Mouse (Mus musculus) heart, embryonic 12.5 days (tissue): Measurements from ENCODE around the gene Zfpl1. TPM values are rescaled to one million over a fixed set of nuclear protein-coding genes. Genes with fewer than 3 reads are reported as not detected.
"Not testable (repeated sequence)": the region's sequence is repeated elsewhere in the genome, so short reads cannot be mapped to it uniquely, and the experiment has no call there.

Experiments used
- ATAC-seq: fragments of 200-750 bp; cut with Nextera tagmentation; 2 replicates; pipeline ENCODE4 v1.8.0; 2017; ENCODE audit warnings: moderate TSS enrichment, moderate library complexity; ENCODE audit not compliant: insufficient number of reproducible peaks, low FRiP score
- H3K27ac ChIP-seq: fragments of 300-500 bp; sonication (generic); 2 replicates; pipeline ENCODE4 v1.5.1; 2016; ENCODE audit warnings: mild to moderate bottlenecking, moderate library complexity; ENCODE audit not compliant: poor library complexity, severe bottlenecking
- H3K27me3 ChIP-seq: fragments of 300-500 bp; sonication (generic); replicated peaks from 2 replicates; pipeline ENCODE4 v1.6.1; 2016; ENCODE audit warnings: mild to moderate bottlenecking, moderate library complexity
- H3K36me3 ChIP-seq: fragments of 300-500 bp; sonication (generic); 2 replicates; pipeline ENCODE4 v1.6.1; 2016; ENCODE audit warnings: mild to moderate bottlenecking, moderate library complexity
- H3K4me1 ChIP-seq: fragments of 300-500 bp; sonication (generic); replicated peaks from 2 replicates; pipeline ENCODE4 v1.6.1; 2016; ENCODE audit warnings: mild to moderate bottlenecking
- H3K4me2 ChIP-seq: fragments of 300-500 bp; sonication (generic); 2 replicates; pipeline ENCODE4 v1.6.1; 2016; ENCODE audit warnings: mild to moderate bottlenecking, moderate library complexity
- H3K4me3 ChIP-seq: fragments of 300-500 bp; sonication (generic); 2 replicates; pipeline ENCODE4 v1.5.1; 2016; ENCODE audit warnings: mild to moderate bottlenecking
- H3K9ac ChIP-seq: fragments of 300-500 bp; sonication (generic); 2 replicates; pipeline ENCODE4 v1.6.1; 2016; ENCODE audit warnings: mild to moderate bottlenecking, moderate library complexity
- H3K9me3 ChIP-seq: fragments of 300-500 bp; sonication (generic); replicated peaks from 2 replicates; pipeline ENCODE4 v1.6.1; 2016; ENCODE audit warnings: mild to moderate bottlenecking, moderate library complexity
- WGBS: fragments of 180-500 bp; shearing (Covaris S2); methylation state at CpG from one replicate; pipeline ENCODE4 v1.1.7; 2016; 5-methylcytosine and 5-hydroxymethylcytosine counted together
- polyA plus RNA-seq: library from polyadenylated mRNA; unstranded; fragments of >200 nt; fragmentation: Nextera tagmentation; extraction: Ambion mirVana; gene quantifications from 2 replicates; pipeline ENCODE4 v1.2.1, GENCODE M21; 2016

Zfpl1 gene
- 48.9 and 52.4 TPM in 2 replicates for polyA plus RNA-seq

DNA sequence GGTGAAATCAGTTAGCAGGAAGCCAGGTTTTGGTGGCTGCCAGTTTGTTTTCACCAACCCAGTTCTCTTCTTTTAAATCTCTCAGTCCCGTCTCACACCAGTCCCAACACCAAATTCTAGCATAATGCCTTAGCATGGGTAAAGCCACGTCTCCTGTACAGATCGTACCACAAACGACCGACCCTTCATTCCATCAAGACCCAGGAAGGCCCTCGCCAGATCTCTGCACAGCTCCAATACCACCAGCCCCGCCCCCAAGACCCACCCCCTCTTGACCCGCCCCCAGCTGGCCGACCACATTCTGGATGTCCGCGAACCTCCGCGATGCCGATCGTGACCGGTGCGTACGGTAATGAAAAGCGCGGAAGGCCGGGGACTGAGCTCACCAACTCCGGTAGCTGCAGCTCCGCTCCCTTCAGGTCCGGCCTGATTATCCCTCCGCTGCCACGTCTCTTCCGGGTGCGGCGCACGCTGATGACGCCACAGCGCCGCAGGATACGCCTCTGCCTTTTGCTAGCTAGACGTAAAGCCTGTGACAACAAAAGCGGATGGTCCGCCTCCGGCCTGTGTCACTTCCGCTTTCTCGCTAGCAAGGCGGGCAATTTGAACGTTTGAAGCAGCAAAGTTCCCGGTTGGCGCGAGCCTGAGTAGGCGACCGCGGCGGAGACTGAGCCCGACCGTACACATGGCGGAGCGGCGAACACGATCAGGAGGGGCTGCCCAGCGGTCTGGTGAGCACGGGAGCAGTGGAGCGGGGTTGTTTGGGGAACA lies at the start of gene Zfpl1, which contains the start of gene Cdca5:
Gene Zfpl1 (minus strand): TSS at position 479 of the 771 bp plus-strand sequence.
Gene Cdca5 (plus strand): TSS at position 506 of the 771 bp plus-strand sequence.
- H3K9me3 ChIP-seq: no peaks in the 10 kb centered on the region
- peak within 1 kb of the TSS; percentile 53; the same call in 1 of the 2 replicates for H3K27ac ChIP-seq
- H3K36me3 ChIP-seq: peaks cover 55% of the 10 kb centered on the region
- WGBS: under 1% methylated on average over 58 of the region's 58 CpGs
- H3K4me3 ChIP-seq: peak within 1 kb of the TSS; percentile 83
- H3K27me3 ChIP-seq: no peaks in the 10 kb centered on the region
- peak within 1 kb of the TSS; percentile 81 for H3K9ac ChIP-seq
- peaks cover 17% of the 10 kb centered on the region for H3K4me1 ChIP-seq
- peak within 1 kb of the TSS; percentile 91 for H3K4me2 ChIP-seq
- peak; percentile 93 for ATAC-seq

DNA sequence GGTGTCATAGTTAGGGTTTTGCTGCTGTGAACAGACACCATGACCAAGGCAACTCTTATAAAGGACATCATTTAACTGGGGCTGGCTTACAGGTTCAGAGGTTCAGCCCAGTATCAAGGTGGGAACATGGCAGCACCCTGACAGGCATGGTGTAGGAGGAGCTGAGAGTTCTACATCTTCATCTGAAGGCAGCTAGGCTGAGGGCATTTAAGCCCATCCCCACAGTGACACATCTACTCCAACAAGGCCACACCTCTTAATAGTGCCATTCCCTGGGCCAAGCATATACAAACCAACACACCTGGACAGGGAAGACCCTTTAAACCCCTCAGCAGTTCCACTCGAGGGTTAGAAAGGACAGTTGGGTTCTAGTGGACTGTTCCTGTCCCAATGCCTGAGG lies 48.4 kb upstream of the Zfpl1 start:
- H3K4me1 ChIP-seq, H3K4me2 ChIP-seq, H3K27ac ChIP-seq, H3K9me3 ChIP-seq, ATAC-seq, H3K4me3 ChIP-seq, H3K9ac ChIP-seq, H3K27me3 ChIP-seq: not testable (repeated sequence)
- 64% methylated on average over 1 of the region's 1 CpGs for WGBS
- peaks cover 33% of the 10 kb centered on the region for H3K36me3 ChIP-seq

DNA sequence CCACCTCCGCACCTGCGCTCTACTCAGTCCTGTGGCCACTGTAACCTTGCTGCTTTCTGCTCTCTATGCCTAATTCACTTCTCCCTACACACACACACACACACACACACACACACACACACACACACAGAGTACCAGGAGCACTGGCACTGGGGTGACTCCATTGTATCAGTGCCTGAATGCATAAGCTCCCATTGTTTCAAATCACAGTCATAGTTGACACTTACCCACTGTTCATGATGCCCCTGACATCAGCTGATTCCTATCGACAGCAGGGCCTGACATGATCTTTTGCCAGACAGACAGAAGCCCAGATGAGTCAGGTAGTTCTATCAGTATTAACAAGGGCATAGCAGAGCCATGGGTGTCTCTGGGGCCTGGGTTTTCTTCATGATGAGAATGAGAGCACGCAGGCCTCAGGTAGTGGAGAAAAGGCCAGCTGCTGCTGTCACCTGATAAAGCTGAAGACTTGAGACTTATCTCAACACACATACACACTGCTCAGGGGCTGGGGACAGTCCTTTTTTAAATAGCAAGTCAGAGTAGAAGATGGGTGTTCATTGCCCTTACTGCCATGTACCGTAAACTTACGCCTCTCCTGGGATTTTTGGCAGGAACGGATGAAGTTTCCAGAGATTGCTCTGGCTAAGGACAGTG lies 47.5 kb upstream of the Zfpl1 start:
- ATAC-seq: peak; percentile 66
- Histone ChIP-seq H3K27me3 (no peaks in the 10 kb centered on the region), H3K4me1 (no peaks in the 10 kb centered on the region; the same call in 1 of the 2 replicates), H3K4me3 (no peak overlapping the region), H3K27ac (0 out of 2 replicates have a peak overlapping the region, but pooled peaks have one; percentile 5), H3K9ac (no peak overlapping the region), H3K9me3 (no peaks in the 10 kb centered on the region), H3K36me3 (peaks cover 26% of the 10 kb centered on the region), H3K4me2 (peak overlapping the region; percentile 18)
- 75% methylated on average over 7 of the region's 7 CpGs for WGBS

DNA sequence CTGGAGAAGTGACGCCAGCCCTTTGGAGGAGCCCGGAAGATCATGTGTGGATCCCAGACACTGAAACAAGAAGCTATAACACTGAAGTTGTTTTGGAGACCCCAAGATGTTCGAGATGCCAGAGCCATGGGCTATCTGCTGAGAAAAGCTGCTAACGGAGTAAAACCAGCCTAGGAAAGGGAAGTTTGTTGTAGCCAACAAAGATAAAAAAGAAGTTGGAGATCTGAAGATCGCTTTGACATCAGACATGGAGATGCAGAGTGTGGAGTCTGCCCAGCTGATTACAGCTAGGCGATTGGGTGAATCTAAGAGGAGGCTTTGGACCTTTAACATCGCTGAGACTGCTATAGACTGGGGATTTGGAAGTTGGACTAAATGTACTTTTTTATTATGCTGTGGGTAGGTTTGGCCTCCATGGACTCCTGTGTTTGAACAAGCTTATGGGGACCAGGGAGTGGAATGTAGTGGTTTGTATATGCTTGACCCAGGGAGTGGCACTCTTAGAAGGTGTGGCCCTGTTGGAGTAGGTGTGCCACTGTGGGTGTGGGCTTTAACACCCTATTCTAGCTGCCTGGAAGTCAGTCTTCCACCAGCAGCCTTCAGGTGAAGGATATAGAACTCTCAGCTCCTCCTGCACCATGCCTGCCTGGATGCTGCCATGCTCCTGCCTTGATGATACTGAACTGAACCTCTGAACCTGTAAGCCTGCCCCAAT lies 45.8 kb upstream of the Zfpl1 start:
- H3K9ac ChIP-seq, ATAC-seq, H3K27me3 ChIP-seq, H3K4me3 ChIP-seq, H3K9me3 ChIP-seq, H3K27ac ChIP-seq, H3K4me1 ChIP-seq, H3K4me2 ChIP-seq: not testable (repeated sequence)
- H3K36me3 ChIP-seq: peaks cover 14% of the 10 kb centered on the region
- 70% methylated on average over 7 of the region's 7 CpGs for WGBS

DNA sequence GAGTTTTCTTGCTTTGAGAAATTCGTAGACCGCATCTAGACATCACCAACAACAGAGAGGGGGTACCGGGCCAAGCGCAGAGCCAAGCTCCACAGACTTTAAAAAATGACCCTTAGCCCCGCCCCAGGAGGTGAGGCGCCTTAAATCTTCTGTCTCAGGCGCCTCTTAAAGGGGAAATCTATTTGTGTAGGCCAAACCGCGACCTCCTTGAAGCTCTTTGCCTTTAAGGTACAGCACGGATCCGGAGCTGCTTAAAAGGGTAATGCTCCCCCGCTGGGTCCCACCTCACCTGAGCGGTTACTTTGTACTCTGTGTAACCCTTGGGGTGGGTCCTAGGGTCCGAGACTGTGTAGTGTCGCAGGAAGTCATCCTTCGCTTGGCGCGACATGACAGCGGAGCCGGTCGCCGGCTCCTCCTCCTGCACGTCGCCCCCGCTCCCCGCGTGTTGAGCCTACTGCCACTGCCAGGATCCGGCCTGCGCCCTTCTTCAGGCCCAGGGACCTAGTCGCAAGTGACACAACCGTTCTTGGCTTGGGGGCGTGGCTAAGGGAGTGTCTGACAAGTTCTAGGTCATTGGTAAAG lies 43.1 kb upstream of the Zfpl1 start, which contains the start of gene Snx15:
Gene Snx15 (minus strand): TSS at position 545 of the 582 bp plus-strand sequence.
- WGBS: 0% methylated on average over 32 of the region's 32 CpGs

DNA sequence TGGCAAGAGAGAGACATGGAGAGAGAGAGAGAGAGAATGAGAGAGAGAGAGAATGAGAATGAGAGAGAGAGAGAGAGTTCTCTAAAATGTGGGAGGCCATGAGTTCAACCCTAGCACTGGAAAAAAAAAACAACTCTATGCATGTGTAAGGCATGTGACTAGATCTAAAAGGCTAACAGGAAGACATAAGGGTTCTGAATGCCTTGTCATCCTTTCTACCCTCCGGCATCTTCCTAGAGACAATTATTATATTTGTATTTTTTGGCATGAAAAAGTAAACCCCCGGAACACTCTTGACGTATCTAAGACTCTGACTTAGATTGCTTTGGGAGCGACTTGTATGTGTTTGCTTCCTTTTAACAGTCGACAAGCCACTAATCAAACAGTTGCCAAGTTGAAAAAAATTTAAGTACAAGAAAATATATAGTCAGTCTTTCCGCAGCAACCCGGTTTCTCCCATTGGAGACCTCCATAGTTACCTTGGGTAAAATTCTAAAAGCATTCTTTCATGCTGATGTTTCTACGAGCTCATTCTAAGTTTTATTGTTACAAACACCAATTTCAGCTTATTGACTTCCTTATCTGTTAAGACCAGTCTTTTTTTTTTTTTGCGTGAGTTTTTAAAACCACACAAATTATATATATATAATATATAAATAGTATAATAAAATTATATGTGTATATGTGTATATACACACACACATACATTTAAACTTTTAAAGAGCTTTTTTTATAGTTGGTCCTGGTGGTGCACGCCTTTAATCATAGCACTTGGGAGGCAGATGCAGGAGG lies 42.2 kb upstream of the Zfpl1 start:
- ATAC-seq: no peak
- H3K4me3 ChIP-seq: peak overlapping the region; percentile 68
- H3K9me3 ChIP-seq: no peaks in the 10 kb centered on the region
- H3K4me1 ChIP-seq: peaks cover under 1% of the 10 kb centered on the region
- peak overlapping the region; percentile 76 for H3K9ac ChIP-seq
- no peaks in the 10 kb centered on the region for H3K27me3 ChIP-seq
- peak overlapping the region; percentile 94 for H3K27ac ChIP-seq
- 66% methylated on average over 10 of the region's 10 CpGs for WGBS
- H3K36me3 ChIP-seq: peaks cover 7% of the 10 kb centered on the region; the same call in 1 of the 2 replicates
- peak overlapping the region; percentile 73 for H3K4me2 ChIP-seq

More for the DNA sequence above, 43.1 kb upstream of the Zfpl1 start, which contains the start of gene Snx15:
- Histone ChIP-seq H3K4me2 (peak within 1 kb of the TSS; percentile 73), H3K27me3 (no peaks in the 10 kb centered on the region), H3K36me3 (peaks cover 5% of the 10 kb centered on the region; the same call in 1 of the 2 replicates), H3K9ac (peak within 1 kb of the TSS; percentile 76), H3K9me3 (no peaks in the 10 kb centered on the region), H3K4me1 (no peaks in the 10 kb centered on the region; the same call in 1 of the 2 replicates), H3K4me3 (peak within 1 kb of the TSS; percentile 68), H3K27ac (peak within 1 kb of the TSS; percentile 94)
- peak; percentile 93 for ATAC-seq

DNA sequence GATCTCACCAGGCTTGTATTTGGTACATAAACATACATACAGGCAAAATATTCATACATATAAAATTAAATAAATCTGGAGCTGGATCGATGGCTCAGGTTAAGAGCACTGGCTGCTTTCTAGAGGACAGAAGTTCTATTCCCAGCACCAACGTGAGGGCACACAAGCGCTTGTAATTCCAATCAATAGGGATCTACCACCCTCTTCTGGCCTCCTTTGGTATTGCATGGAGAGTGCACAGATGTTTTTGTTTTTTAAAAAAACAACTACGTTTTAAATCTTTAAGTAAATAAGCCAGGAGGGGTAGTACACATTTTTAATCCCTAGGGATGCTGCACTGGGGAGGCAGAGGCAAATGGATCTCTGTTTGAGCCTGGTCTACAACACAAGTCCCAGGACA lies 41.5 kb upstream of the Zfpl1 start:
- 21% methylated on average over 4 of the region's 4 CpGs for WGBS
- no peak for ATAC-seq

DNA sequence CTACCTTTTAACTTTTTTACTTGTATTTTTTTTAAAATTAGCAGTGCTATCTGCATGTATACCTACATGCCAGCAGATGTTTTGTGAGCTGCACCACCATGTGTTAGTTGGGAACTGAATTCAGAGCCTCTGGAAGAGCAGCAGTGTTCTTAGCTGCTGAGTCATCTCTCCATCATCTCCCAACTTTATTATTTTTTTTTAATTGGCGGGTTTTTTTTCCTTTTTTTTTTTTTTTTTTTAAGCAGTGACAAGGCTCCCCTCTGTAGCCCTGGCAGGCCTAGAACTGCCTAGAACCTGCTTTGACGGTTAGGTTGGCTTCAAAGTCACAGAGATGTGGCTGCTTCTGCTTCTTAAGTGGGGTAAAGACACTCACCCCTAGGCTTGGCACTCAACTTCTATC lies 40.1 kb upstream of the Zfpl1 start:
- H3K27ac ChIP-seq: no peak overlapping the region
- no peak for ATAC-seq
- 67% methylated on average over 2 of the region's 2 CpGs for WGBS

More for the DNA sequence above, 41.5 kb upstream of the Zfpl1 start:
- no peak overlapping the region for H3K9ac ChIP-seq
- H3K36me3 ChIP-seq: peaks cover 7% of the 10 kb centered on the region; the same call in 1 of the 2 replicates
- H3K4me1 ChIP-seq: peaks cover 5% of the 10 kb centered on the region
- H3K4me2 ChIP-seq: no peak overlapping the region
- H3K9me3 ChIP-seq: no peaks in the 10 kb centered on the region
- H3K27me3 ChIP-seq: no peaks in the 10 kb centered on the region
- H3K27ac ChIP-seq: no peak overlapping the region
- H3K4me3 ChIP-seq: no peak overlapping the region

DNA sequence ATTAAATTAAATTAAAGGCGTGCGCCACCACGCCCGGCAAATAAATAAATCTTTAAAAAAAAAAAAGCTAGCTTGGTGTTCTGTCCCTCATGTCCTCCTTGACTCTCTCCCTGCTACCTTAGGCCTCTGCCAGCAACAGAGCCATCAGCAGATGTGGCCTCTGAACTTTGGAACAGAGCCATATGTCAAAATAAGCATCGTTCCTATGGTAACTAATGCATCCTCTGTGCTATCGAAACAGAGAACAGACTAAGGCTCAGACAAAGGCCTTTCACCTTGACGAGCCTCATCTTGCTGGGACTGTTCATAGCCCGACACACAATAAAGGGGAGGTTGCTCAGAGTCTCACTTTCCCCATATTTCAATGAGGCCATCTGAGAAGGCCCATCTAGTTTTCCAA lies 38.6 kb upstream of the Zfpl1 start:
- WGBS: 83% methylated on average over 8 of the region's 8 CpGs
- no peak overlapping the region for H3K4me3 ChIP-seq
- peaks cover 11% of the 10 kb centered on the region for H3K4me1 ChIP-seq
- ATAC-seq: no peak
- H3K9ac ChIP-seq: no peak overlapping the region
- no peaks in the 10 kb centered on the region for H3K9me3 ChIP-seq
- H3K27ac ChIP-seq: no peak overlapping the region
- no peak overlapping the region for H3K4me2 ChIP-seq
- peaks cover 16% of the 10 kb centered on the region; the same call in 1 of the 2 replicates for H3K36me3 ChIP-seq
- no peaks in the 10 kb centered on the region for H3K27me3 ChIP-seq

More for the DNA sequence above, 40.1 kb upstream of the Zfpl1 start:
- no peak overlapping the region for H3K9ac ChIP-seq
- peaks cover 16% of the 10 kb centered on the region; the same call in 1 of the 2 replicates for H3K36me3 ChIP-seq
- no peaks in the 10 kb centered on the region for H3K9me3 ChIP-seq
- H3K27me3 ChIP-seq: no peaks in the 10 kb centered on the region
- H3K4me1 ChIP-seq: peaks cover 5% of the 10 kb centered on the region
- no peak overlapping the region for H3K4me3 ChIP-seq
- H3K4me2 ChIP-seq: no peak overlapping the region

DNA sequence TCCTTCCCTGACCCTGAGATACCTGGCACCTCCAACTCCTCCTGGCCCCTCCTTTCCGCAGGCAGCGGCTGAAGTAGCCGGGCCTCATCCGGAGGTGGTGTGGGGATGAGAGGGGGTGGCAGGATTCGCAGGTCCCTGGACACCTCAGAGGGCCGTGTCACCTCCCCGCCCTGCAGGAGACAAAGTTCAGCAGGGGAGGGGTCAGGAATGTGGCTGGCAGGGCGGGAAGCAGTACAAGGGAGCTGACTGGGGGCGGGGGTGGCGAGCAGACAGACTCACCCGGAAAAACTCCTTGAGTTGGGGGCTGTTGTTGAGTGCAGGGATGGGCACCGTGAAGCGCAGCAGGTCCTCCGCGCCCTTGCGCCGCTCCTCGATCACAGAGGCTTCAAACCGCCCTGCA lies 37.0 kb upstream of the Zfpl1 start:
- peak overlapping the region; percentile 38 for H3K4me2 ChIP-seq
- H3K4me3 ChIP-seq: no peak overlapping the region
- no peak for ATAC-seq
- H3K9ac ChIP-seq: peak overlapping the region; percentile 37; the same call in 1 of the 2 replicates
- no peaks in the 10 kb centered on the region for H3K27me3 ChIP-seq
- H3K27ac ChIP-seq: no peak overlapping the region
- H3K9me3 ChIP-seq: no peaks in the 10 kb centered on the region
- peaks cover 16% of the 10 kb centered on the region; the same call in 1 of the 2 replicates for H3K36me3 ChIP-seq
- WGBS: 22% methylated on average over 16 of the region's 19 CpGs
- H3K4me1 ChIP-seq: peaks cover 16% of the 10 kb centered on the region
